Mouse (Mus musculus): Measurements from ENCODE around the gene Aqp6. TPM values are rescaled to one million over a fixed set of nuclear protein-coding genes. Genes with fewer than 3 reads are reported as not detected.

Aqp6 gene
- not detected for polyA plus RNA-seq (2014; fragmentation: Illumina TruSeq; extraction: RNeasy Lipid Tissue Mini Kit (QIAGEN cat#74804))

GRCm38 (mm10) chr15:99600986-99601822 is at the start of gene Aqp6:
Gene Aqp6, plus strand, starts transcription at chr15:99601400.

GRCm38 (mm10) chr15:99578802-99579485 is 22.3 kb upstream of the Aqp6 start, which contains the start of gene Aqp2:
Gene Aqp2, plus strand, starts transcription at chr15:99579055.

DNA sequence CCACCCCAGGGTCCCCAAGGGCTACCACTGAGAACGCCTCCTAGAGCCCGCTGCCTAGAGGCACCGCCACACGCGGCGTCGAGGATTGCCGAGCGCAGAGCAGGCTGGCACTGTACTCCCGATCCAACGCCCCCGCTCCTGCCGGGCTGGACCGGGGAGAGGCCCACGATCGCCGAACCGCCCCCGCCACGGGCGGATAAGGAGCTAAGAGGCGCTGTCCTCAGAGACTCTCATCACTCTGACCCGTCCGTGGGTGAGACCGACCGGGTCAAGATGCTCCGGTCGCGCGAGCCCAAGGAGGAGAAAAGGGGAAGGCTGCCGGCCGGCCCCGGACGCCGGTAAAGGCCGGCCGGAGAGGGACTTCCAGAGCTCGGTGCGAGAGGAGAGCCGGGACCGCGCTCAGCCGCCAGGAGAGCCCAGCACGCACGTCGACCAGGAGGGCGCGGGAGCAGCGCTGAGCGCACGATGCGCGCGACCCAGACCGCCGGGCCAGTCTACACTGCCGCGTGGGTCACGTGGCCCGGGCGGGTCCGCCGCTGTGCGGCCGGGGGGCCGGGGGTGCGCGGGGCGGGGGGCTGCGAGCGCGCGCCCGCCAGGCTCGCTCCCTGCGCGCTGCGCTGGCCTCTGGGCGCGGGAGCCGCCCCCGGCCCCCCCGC is 10.6 kb upstream of the Aqp6 start, which contains the start of gene Aqp5:
Gene Aqp5 (plus strand): TSS at position 354 of the 656 bp plus-strand sequence.

GRCm38 (mm10) chr15:99651163-99651872 is 50.1 kb downstream of the Aqp6 start, which contains the start of gene Racgap1:
Gene Racgap1, minus strand, starts transcription at chr15:99651656.

Other genes with a start within 250 kb of the Aqp6 start
- gene Fmnl3, start 230.9 kb upstream of the Aqp6 start, polyA plus RNA-seq (2014; fragmentation: Illumina TruSeq; extraction: RNeasy Lipid Tissue Mini Kit (QIAGEN cat#74804)), result 4.4 TPM
- 170 TPM for gene Tmbim6, start 208.5 kb upstream of the Aqp6 start, polyA plus RNA-seq (2014; fragmentation: Illumina TruSeq; extraction: RNeasy Lipid Tissue Mini Kit (QIAGEN cat#74804))
- not detected for gene Nckap5l, start 143.7 kb upstream of the Aqp6 start, polyA plus RNA-seq (2014; fragmentation: Illumina TruSeq; extraction: RNeasy Lipid Tissue Mini Kit (QIAGEN cat#74804))
- 1.1 TPM for gene Bcdin3d, start 126.7 kb upstream of the Aqp6 start, polyA plus RNA-seq (2014; fragmentation: Illumina TruSeq; extraction: RNeasy Lipid Tissue Mini Kit (QIAGEN cat#74804))
- not detected for gene Faim2, start 73.2 kb upstream of the Aqp6 start, polyA plus RNA-seq (2014; fragmentation: Illumina TruSeq; extraction: RNeasy Lipid Tissue Mini Kit (QIAGEN cat#74804))
- gene Aqp2, start 22.3 kb upstream of the Aqp6 start, polyA plus RNA-seq (2014; fragmentation: Illumina TruSeq; extraction: RNeasy Lipid Tissue Mini Kit (QIAGEN cat#74804)), result not detected
- gene Aqp5, start 10.6 kb upstream of the Aqp6 start, polyA plus RNA-seq (2014; fragmentation: Illumina TruSeq; extraction: RNeasy Lipid Tissue Mini Kit (QIAGEN cat#74804)), result not detected
- 38.7 TPM for gene Racgap1, start 50.3 kb downstream of the Aqp6 start, polyA plus RNA-seq (2014; fragmentation: Illumina TruSeq; extraction: RNeasy Lipid Tissue Mini Kit (QIAGEN cat#74804))
- gene Asic1, start 69.0 kb downstream of the Aqp6 start, polyA plus RNA-seq (2014; fragmentation: Illumina TruSeq; extraction: RNeasy Lipid Tissue Mini Kit (QIAGEN cat#74804)), result not detected
- gene Smarcd1, start 100.7 kb downstream of the Aqp6 start, polyA plus RNA-seq (2014; fragmentation: Illumina TruSeq; extraction: RNeasy Lipid Tissue Mini Kit (QIAGEN cat#74804)), result 15.0 TPM
- not detected for gene Gm17349, start 104.1 kb downstream of the Aqp6 start, polyA plus RNA-seq (2014; fragmentation: Illumina TruSeq; extraction: RNeasy Lipid Tissue Mini Kit (QIAGEN cat#74804))
- 0.40 TPM for gene Gpd1, start 116.1 kb downstream of the Aqp6 start, polyA plus RNA-seq (2014; fragmentation: Illumina TruSeq; extraction: RNeasy Lipid Tissue Mini Kit (QIAGEN cat#74804))
- 17.2 TPM for gene Cox14, start 124.2 kb downstream of the Aqp6 start, polyA plus RNA-seq (2014; fragmentation: Illumina TruSeq; extraction: RNeasy Lipid Tissue Mini Kit (QIAGEN cat#74804))
- gene Cers5, start 171.5 kb downstream of the Aqp6 start, polyA plus RNA-seq (2014; fragmentation: Illumina TruSeq; extraction: RNeasy Lipid Tissue Mini Kit (QIAGEN cat#74804)), result 110 TPM